Mouse (Mus musculus): ENCODE results near the gene 4933402J07Rik.

DNA sequence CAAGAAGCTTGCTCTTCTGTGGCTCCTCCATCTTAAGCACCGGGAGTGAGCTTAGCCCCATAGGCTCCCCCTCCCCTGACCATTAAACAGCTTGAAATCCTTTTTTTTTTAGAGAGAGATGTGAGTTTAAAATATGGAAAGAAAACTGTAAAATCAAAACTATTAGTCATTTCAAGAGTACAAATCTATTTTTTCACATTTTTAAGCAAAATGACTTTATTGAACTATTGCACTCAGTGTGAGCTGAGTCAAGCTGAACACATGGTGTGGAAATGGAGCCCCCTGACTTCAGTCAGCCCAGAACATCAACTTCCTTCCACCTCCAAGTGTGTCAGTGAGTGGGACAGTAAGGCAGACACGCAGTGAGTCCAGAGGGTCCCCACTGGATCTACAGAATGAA lies 55.9 kb downstream of the 4933402J07Rik start:
- no peak for TF ChIP-seq EP300 (optimal IDR thresholded peaks at IDR 0.05)
- no peak for TF ChIP-seq CTCF (IDR thresholded peaks at IDR 0.05; ENCODE audit: low read depth)

Measured in stomach, postnatal 0 days (tissue).